Mouse (Mus musculus) stomach, embryonic 15.5 days (tissue): ENCODE results near the gene Dab2. TPM values are rescaled to one million over a fixed set of nuclear protein-coding genes. Genes with fewer than 3 reads are reported as not detected.

ENCODE experiments used
- ATAC-seq: fragments of 200-750 bp; cut with Nextera tagmentation; 2 replicates; pipeline ENCODE4 v1.8.0; 2017; ENCODE audit warnings: low read depth, moderate number of reproducible peaks, moderate TSS enrichment; ENCODE audit not compliant: insufficient read depth, low FRiP score
- H3K27ac ChIP-seq: fragments of 300-500 bp; sonication (generic); 2 replicates; pipeline ENCODE4 v1.5.1; 2015; ENCODE audit warnings: mild to moderate bottlenecking, inconsistent platforms
- H3K27me3 ChIP-seq: fragments of 300-500 bp; sonication (generic); replicated peaks from 2 replicates; pipeline ENCODE4 v1.6.1; 2015; ENCODE audit warnings: inconsistent platforms
- H3K36me3 ChIP-seq: fragments of 300-500 bp; sonication (generic); 2 replicates; pipeline ENCODE4 v1.6.1; 2015; ENCODE audit warnings: inconsistent platforms
- H3K4me1 ChIP-seq: fragments of 300-500 bp; sonication (generic); 2 replicates; pipeline ENCODE4 v1.6.1; 2015; ENCODE audit warnings: inconsistent platforms
- H3K4me2 ChIP-seq: fragments of 300-500 bp; sonication (generic); 2 replicates; pipeline ENCODE4 v1.6.1; 2015; ENCODE audit warnings: mild to moderate bottlenecking, inconsistent platforms
- H3K4me3 ChIP-seq: fragments of 300-500 bp; sonication (generic); replicated peaks from 2 replicates; pipeline ENCODE4 v1.5.1; 2015; ENCODE audit warnings: inconsistent platforms
- H3K9ac ChIP-seq: fragments of 300-500 bp; sonication (generic); 2 replicates; pipeline ENCODE4 v1.6.1; 2015; ENCODE audit warnings: inconsistent platforms
- H3K9me3 ChIP-seq: fragments of 300-500 bp; sonication (generic); 2 replicates; pipeline ENCODE4 v1.6.1; 2016; ENCODE audit warnings: inconsistent platforms
- WGBS: fragments of 180-500 bp; shearing (Covaris S2); methylation state at CpG from one replicate; pipeline ENCODE4 v1.1.7; 2015; 5-methylcytosine and 5-hydroxymethylcytosine counted together
- polyA plus RNA-seq: library from polyadenylated mRNA; unstranded; fragments of >200 nt; fragmentation: Nextera tagmentation; extraction: Ambion mirVana; gene quantifications from 2 replicates; pipeline ENCODE4 v1.2.1, GENCODE M21; 2015

Gene Dab2
- polyA plus RNA-seq, 1 experiment from 2014 or later = 34.1 TPM

- WGBS = 68% methylated on average over 3 of the region's 3 CpGs
Observed at GRCm38 (mm10) chr15:6438685-6439084, 139.1 kb downstream of the Dab2 start.

GRCm38 (mm10) chr15:6444452-6444851 lies 144.9 kb downstream of the Dab2 start:
- Histone ChIP-seq H3K27ac (no peak overlapping the region), H3K27me3 (no peaks in the 10 kb centered on the region), H3K9me3 (no peaks in the 10 kb centered on the region), H3K9ac (no peak overlapping the region), H3K4me2 (no peak overlapping the region), H3K4me1 (0 out of 2 replicates have a peak, but pooled peaks cover 5% of the 10 kb centered on the region), H3K4me3 (no peak overlapping the region), H3K36me3 (no peaks in the 10 kb centered on the region)
- WGBS = 64% methylated on average over 2 of the region's 2 CpGs
- no peak for ATAC-seq

More at GRCm38 (mm10) chr15:6438685-6439084, 139.1 kb downstream of the Dab2 start:
- Histone ChIP-seq H3K36me3 (peaks cover 9% of the 10 kb centered on the region; the same call in 1 of the 2 replicates), H3K4me2 (no peak overlapping the region), H3K9ac (no peak overlapping the region), H3K27ac (no peak overlapping the region), H3K4me3 (no peak overlapping the region), H3K4me1 (no peaks in the 10 kb centered on the region), H3K27me3 (no peaks in the 10 kb centered on the region), H3K9me3 (no peaks in the 10 kb centered on the region)
- ATAC-seq = no peak

GRCm38 (mm10) chr15:6445135-6445534 lies 145.5 kb downstream of the Dab2 start, which contains the start of gene C9:
C9 (plus strand) TSS chr15:6445327.
- Histone ChIP-seq H3K4me2 (no peak within 1 kb of the TSS), H3K36me3 (no peaks in the 10 kb centered on the region), H3K4me3 (no peak within 1 kb of the TSS), H3K27ac (no peak within 1 kb of the TSS), H3K27me3 (no peaks in the 10 kb centered on the region), H3K9me3 (no peaks in the 10 kb centered on the region), H3K9ac (no peak within 1 kb of the TSS), H3K4me1 (0 out of 2 replicates have a peak, but pooled peaks cover 5% of the 10 kb centered on the region)
- ATAC-seq = no peak
- 45% methylated on average over 2 of the region's 2 CpGs for WGBS

- Histone ChIP-seq H3K4me3 (no peak overlapping the region), H3K27ac (no peak overlapping the region), H3K27me3 (no peaks in the 10 kb centered on the region), H3K36me3 (no peaks in the 10 kb centered on the region), H3K4me2 (no peak overlapping the region), H3K9ac (no peak overlapping the region), H3K4me1 (0 out of 2 replicates have a peak, but pooled peaks cover 5% of the 10 kb centered on the region), H3K9me3 (no peaks in the 10 kb centered on the region)
- 68% methylated on average over 1 of the region's 1 CpGs for WGBS
- no peak for ATAC-seq
Observed at GRCm38 (mm10) chr15:6446181-6446580, 146.6 kb downstream of the Dab2 start.

GRCm38 (mm10) chr15:6448892-6449291 lies 149.3 kb downstream of the Dab2 start:
- WGBS = 12% methylated on average over 9 of the region's 9 CpGs
- 0 out of 2 replicates have a peak overlapping the region, but pooled peaks have one; percentile 14 for H3K4me2 ChIP-seq
- no peak overlapping the region for H3K4me3 ChIP-seq

GRCm38 (mm10) chr15:6454461-6454860 lies 154.9 kb downstream of the Dab2 start:
- WGBS = 69% methylated on average over 2 of the region's 2 CpGs
- Histone ChIP-seq H3K4me2 (no peak overlapping the region), H3K9ac (no peak overlapping the region), H3K9me3 (no peaks in the 10 kb centered on the region), H3K4me3 (no peak overlapping the region), H3K4me1 (no peaks in the 10 kb centered on the region), H3K27ac (no peak overlapping the region), H3K36me3 (no peaks in the 10 kb centered on the region), H3K27me3 (no peaks in the 10 kb centered on the region)
- ATAC-seq = no peak

More at GRCm38 (mm10) chr15:6448892-6449291, 149.3 kb downstream of the Dab2 start:
- Histone ChIP-seq H3K9ac (no peak overlapping the region), H3K9me3 (no peaks in the 10 kb centered on the region), H3K36me3 (no peaks in the 10 kb centered on the region), H3K27ac (no peak overlapping the region), H3K27me3 (no peaks in the 10 kb centered on the region), H3K4me1 (0 out of 2 replicates have a peak, but pooled peaks cover 5% of the 10 kb centered on the region)
- peak; percentile 73; the same call in 1 of the 2 replicates for ATAC-seq

- H3K4me3 ChIP-seq = no peak overlapping the region
- H3K4me1 ChIP-seq = no peaks in the 10 kb centered on the region
- no peak overlapping the region for H3K9ac ChIP-seq
- H3K27ac ChIP-seq = no peak overlapping the region; the same call in 1 of the 2 replicates
- WGBS = 60% methylated on average over 8 of the region's 8 CpGs
- ATAC-seq = no peak
- no peak overlapping the region for H3K4me2 ChIP-seq
- H3K27me3 ChIP-seq = no peaks in the 10 kb centered on the region
- H3K9me3 ChIP-seq = no peaks in the 10 kb centered on the region
- no peaks in the 10 kb centered on the region for H3K36me3 ChIP-seq
Observed at GRCm38 (mm10) chr15:6461381-6461780, 161.8 kb downstream of the Dab2 start.

- Histone ChIP-seq H3K27ac (no peak overlapping the region), H3K27me3 (no peaks in the 10 kb centered on the region), H3K36me3 (no peaks in the 10 kb centered on the region), H3K4me3 (no peak overlapping the region), H3K9ac (no peak overlapping the region), H3K9me3 (no peaks in the 10 kb centered on the region), H3K4me2 (no peak overlapping the region), H3K4me1 (no peaks in the 10 kb centered on the region)
- 71% methylated on average over 3 of the region's 3 CpGs for WGBS
- no peak for ATAC-seq
Observed at GRCm38 (mm10) chr15:6463361-6463923, 163.9 kb downstream of the Dab2 start.

GRCm38 (mm10) chr15:6466995-6467394 lies 167.4 kb downstream of the Dab2 start:
- Histone ChIP-seq H3K4me2 (no peak overlapping the region), H3K27me3 (no peaks in the 10 kb centered on the region), H3K9me3 (no peaks in the 10 kb centered on the region), H3K4me3 (no peak overlapping the region), H3K27ac (no peak overlapping the region), H3K36me3 (no peaks in the 10 kb centered on the region), H3K9ac (no peak overlapping the region), H3K4me1 (no peaks in the 10 kb centered on the region)
- whole genome bisulfite sequencing = 79% methylated on average over 10 of the region's 10 CpGs
- ATAC-seq = no peak

- Histone ChIP-seq H3K4me1 (no peaks in the 10 kb centered on the region), H3K4me3 (no peak overlapping the region), H3K27me3 (no peaks in the 10 kb centered on the region), H3K27ac (no peak overlapping the region), H3K9me3 (no peaks in the 10 kb centered on the region), H3K4me2 (no peak overlapping the region), H3K36me3 (no peaks in the 10 kb centered on the region), H3K9ac (no peak overlapping the region)
- 93% methylated on average over 1 of the region's 1 CpGs for WGBS
- no peak for ATAC-seq
Observed at GRCm38 (mm10) chr15:6468845-6469244, 169.3 kb downstream of the Dab2 start.

- WGBS = 80% methylated on average over 3 of the region's 3 CpGs
- no peak overlapping the region for H3K27ac ChIP-seq
- no peaks in the 10 kb centered on the region for H3K27me3 ChIP-seq
- no peak overlapping the region for H3K4me2 ChIP-seq
- no peak overlapping the region for H3K9ac ChIP-seq
- no peak for ATAC-seq
- no peaks in the 10 kb centered on the region for H3K36me3 ChIP-seq
- no peaks in the 10 kb centered on the region for H3K9me3 ChIP-seq
- H3K4me3 ChIP-seq = no peak overlapping the region
- no peaks in the 10 kb centered on the region for H3K4me1 ChIP-seq
Observed at GRCm38 (mm10) chr15:6469384-6469783, 169.8 kb downstream of the Dab2 start.

GRCm38 (mm10) chr15:6483561-6483960 lies 184.0 kb downstream of the Dab2 start:
- whole genome bisulfite sequencing = 64% methylated on average over 3 of the region's 3 CpGs
- ATAC-seq = no peak

More at GRCm38 (mm10) chr15:6483561-6483960, 184.0 kb downstream of the Dab2 start:
- no peaks in the 10 kb centered on the region for H3K36me3 ChIP-seq
- H3K9ac ChIP-seq = no peak overlapping the region
- no peak overlapping the region for H3K27ac ChIP-seq
- H3K4me1 ChIP-seq = no peaks in the 10 kb centered on the region
- H3K9me3 ChIP-seq = no peaks in the 10 kb centered on the region
- H3K27me3 ChIP-seq = no peaks in the 10 kb centered on the region
- H3K4me2 ChIP-seq = no peak overlapping the region
- no peak overlapping the region for H3K4me3 ChIP-seq
